Mouse (Mus musculus): Measurements from ENCODE around the gene Gm6890.
"Not testable (repeated sequence)": the region's sequence is repeated elsewhere in the genome, so short reads cannot be mapped to it uniquely, and the experiment has no call there.

Gene Gm6890

GRCm38 (mm10) chrX:74740627-74741026 lies at the start of gene Gm6890:
Gene Gm6890, plus strand, starts transcription at chrX:74740927.
- not testable (repeated sequence) for DNase-seq (ENCODE audit: extremely low read depth, low read depth, low spot score)

- not testable (repeated sequence) for DNase-seq (ENCODE audit: extremely low read depth, low read depth, low spot score)
These were observed 14.5 kb upstream of the Gm6890 start for GRCm38 (mm10) chrX:74726195-74726594.

DNA sequence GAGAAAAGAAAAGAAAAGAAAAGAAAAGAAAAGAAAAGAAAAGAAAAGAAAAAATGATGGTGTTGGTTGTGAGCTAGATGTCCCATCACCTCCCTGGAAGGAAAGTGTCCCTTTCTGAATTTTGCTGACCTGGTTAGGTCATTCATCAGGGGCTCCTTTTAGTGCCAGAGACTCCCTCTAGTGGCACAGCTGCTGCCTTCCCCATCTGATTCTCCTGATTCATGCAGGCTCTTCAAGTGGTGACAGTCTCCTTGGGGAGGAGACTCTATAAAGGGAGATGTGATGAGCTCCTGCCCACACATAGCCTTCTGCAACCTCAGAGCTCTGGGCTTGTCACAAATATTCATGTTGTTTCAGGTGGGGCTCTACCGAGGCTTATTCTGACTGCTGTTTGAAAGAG lies 30.0 kb downstream of the Gm6890 start:
- not testable (repeated sequence) for DNase-seq (ENCODE audit: extremely low read depth, low read depth, low spot score)
